Mouse (Mus musculus) liver, postnatal 0 days (tissue): ENCODE results near the gene Lat2. TPM values are rescaled to one million over a fixed set of nuclear protein-coding genes. Genes with fewer than 3 reads are reported as not detected.
A peak's percentile ranks its signal among the peaks of the same experiment; 100 is the strongest.

Source experiments
- ATAC-seq: fragments of 200-750 bp; cut with Nextera tagmentation; 2 replicates; pipeline ENCODE4 v1.8.0; 2017; ENCODE audit warnings: mild to moderate bottlenecking, moderate library complexity
- DNase-seq: peaks from one replicate; pipeline ENCODE4 v3.0.0-alpha.2; 2016
- H3K27ac ChIP-seq: fragments of 300-500 bp; sonication (generic); 2 replicates; pipeline ENCODE4 v1.5.1; 2014; ENCODE audit warnings: antibody characterized with exemption, moderate library complexity, mild to moderate bottlenecking, low read depth
- H3K27me3 ChIP-seq: fragments of 300-500 bp; sonication (generic); 2 replicates; pipeline ENCODE4 v1.6.1; 2014; ENCODE audit warnings: low read length, control low read depth, mixed read lengths; ENCODE audit not compliant: insufficient read depth
- H3K36me3 ChIP-seq: fragments of 300-500 bp; sonication (generic); replicated peaks from 2 replicates; pipeline ENCODE4 v1.6.1; 2014; ENCODE audit warnings: mild to moderate bottlenecking, control low read depth, low read length, moderate library complexity, mixed read lengths; ENCODE audit not compliant: insufficient read depth
- H3K4me1 ChIP-seq: fragments of 300-500 bp; sonication (generic); 2 replicates; pipeline ENCODE4 v1.6.1; 2014; ENCODE audit warnings: antibody characterized with exemption, mild to moderate bottlenecking, control low read depth; ENCODE audit not compliant: insufficient read depth
- H3K4me2 ChIP-seq: fragments of 300-500 bp; sonication (generic); 2 replicates; pipeline ENCODE4 v1.6.1; 2014; ENCODE audit warnings: low read depth, mild to moderate bottlenecking, low read length, moderate library complexity, mixed read lengths
- H3K4me3 ChIP-seq: fragments of 300-500 bp; sonication (generic); 2 replicates; pipeline ENCODE4 v1.5.1; 2014; ENCODE audit warnings: low read depth, low read length
- H3K9ac ChIP-seq: fragments of 300-500 bp; sonication (generic); replicated peaks from 2 replicates; pipeline ENCODE4 v1.6.1; 2014; ENCODE audit warnings: mild to moderate bottlenecking, moderate library complexity
- H3K9me3 ChIP-seq: fragments of 300-500 bp; sonication (generic); 2 replicates; pipeline ENCODE4 v1.6.1; 2016; ENCODE audit warnings: mild to moderate bottlenecking, control low read depth, low read length, mixed read lengths
- CTCF ChIP-seq: sonication (generic); IDR thresholded peaks from 2 replicates; pipeline ENCODE4 v1.5.1; 2016; ENCODE audit warnings: antibody characterized with exemption, low read depth
- EP300 ChIP-seq: IDR thresholded peaks from 2 replicates; pipeline ENCODE4 v1.6.1; 2016; ENCODE audit warnings: antibody characterized with exemption, low read depth, mild to moderate bottlenecking
- WGBS: fragments of 180-500 bp; shearing (Covaris S2); extraction: QIAGEN DNeasy Blood & Tissue Kit; methylation state at CpG from one replicate; pipeline ENCODE4 v1.1.7; 2014; ENCODE audit not compliant: insufficient replicate concordance; 5-methylcytosine and 5-hydroxymethylcytosine counted together
- polyA plus RNA-seq: library from polyadenylated mRNA; unstranded; fragments of >200 nt; fragmentation: Nextera tagmentation; extraction: Ambion mirVana; gene quantifications from 2 replicates; pipeline ENCODE4 v1.2.1, GENCODE M21; 2015

Gene Lat2
- polyA plus RNA-seq, 1 experiment from 2014 or later = 2.4 TPM

- Histone ChIP-seq H3K9me3 (no peaks in the 10 kb centered on the region), H3K27me3 (no peaks in the 10 kb centered on the region), H3K4me3 (no peak overlapping the region), H3K27ac (no peak overlapping the region), H3K9ac (no peak overlapping the region), H3K4me1 (peaks cover 3% of the 10 kb centered on the region; the same call in 1 of the 2 replicates), H3K36me3 (peaks cover 32% of the 10 kb centered on the region), H3K4me2 (no peak overlapping the region)
- no peak for TF ChIP-seq CTCF
- no peak for TF ChIP-seq EP300
- 62% methylated on average over 4 of the region's 4 CpGs for WGBS
- DNase-seq (no peak), ATAC-seq (no peak)
Observed at GRCm38 (mm10) chr5:134615780-134616179, 955 bp upstream of the Lat2 start.

DNA sequence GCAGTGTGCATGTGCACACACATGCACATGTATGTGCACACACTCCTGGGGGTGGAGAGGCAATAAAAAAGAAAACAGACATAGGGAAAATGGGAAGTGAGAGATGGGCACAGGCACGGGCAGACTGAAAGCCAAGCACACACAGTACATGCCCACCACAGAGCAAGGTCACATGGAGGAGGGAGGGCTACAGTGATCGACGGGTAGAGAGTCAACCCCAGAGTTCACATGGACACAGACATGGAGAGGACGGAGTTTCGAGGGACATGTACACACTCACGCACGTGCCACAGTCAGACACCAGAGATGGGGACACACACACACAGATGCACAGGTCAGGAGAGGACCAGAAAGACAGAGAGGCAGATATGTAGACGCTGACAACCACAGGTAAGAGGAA is 555 bp upstream of the Lat2 start:
- no peak overlapping the region for H3K4me3 ChIP-seq
- no peak overlapping the region for H3K9ac ChIP-seq
- peaks cover 3% of the 10 kb centered on the region; the same call in 1 of the 2 replicates for H3K4me1 ChIP-seq
- no peak overlapping the region for H3K4me2 ChIP-seq
- DNase-seq (no peak), ATAC-seq (no peak)
- H3K9me3 ChIP-seq = no peaks in the 10 kb centered on the region
- no peak overlapping the region for H3K27ac ChIP-seq
- TF ChIP-seq CTCF (no peak), EP300 (no peak)
- 64% methylated on average over 8 of the region's 8 CpGs for WGBS
- H3K27me3 ChIP-seq = no peaks in the 10 kb centered on the region
- peaks cover 28% of the 10 kb centered on the region for H3K36me3 ChIP-seq

- Histone ChIP-seq H3K4me2 (no peak overlapping the region), H3K27me3 (no peaks in the 10 kb centered on the region), H3K4me1 (peaks cover 3% of the 10 kb centered on the region; the same call in 1 of the 2 replicates), H3K9ac (no peak overlapping the region), H3K4me3 (no peak overlapping the region), H3K27ac (no peak overlapping the region; the same call in 1 of the 2 replicates), H3K9me3 (no peaks in the 10 kb centered on the region), H3K36me3 (peaks cover 17% of the 10 kb centered on the region)
- no peak for TF ChIP-seq CTCF
- no peak for TF ChIP-seq EP300
- DNase-seq = no peak
- 80% methylated on average over 8 of the region's 8 CpGs for WGBS
- no peak for ATAC-seq
Observed at GRCm38 (mm10) chr5:134614296-134614695, 529 bp downstream of the Lat2 start.

DNA sequence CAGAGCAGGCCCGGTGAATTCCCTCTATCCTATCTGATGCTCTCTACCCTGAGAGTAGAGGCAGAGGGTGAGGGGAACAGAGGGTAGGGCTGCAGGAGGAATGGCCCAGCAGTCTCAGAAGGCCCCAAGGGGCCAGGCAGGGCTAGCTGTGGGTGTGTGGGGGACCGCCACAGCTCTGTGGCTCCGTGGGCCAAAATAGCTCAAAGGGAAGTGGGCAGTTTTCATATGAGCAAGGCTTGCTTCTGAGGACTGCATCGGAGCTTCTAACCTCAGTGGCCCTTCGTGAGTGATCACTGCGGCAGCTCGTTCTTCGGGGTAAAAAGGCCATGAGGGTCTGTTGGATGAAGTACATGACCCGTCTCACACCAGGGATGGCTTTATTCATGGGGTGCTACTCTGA is 1.1 kb downstream of the Lat2 start:
- no peaks in the 10 kb centered on the region for H3K27me3 ChIP-seq
- ATAC-seq (0 out of 2 replicates have a peak, but pooled peaks have one; percentile 20), DNase-seq (no peak)
- TF ChIP-seq CTCF (no peak), EP300 (no peak)
- peaks cover 3% of the 10 kb centered on the region; the same call in 1 of the 2 replicates for H3K4me1 ChIP-seq
- peaks cover 12% of the 10 kb centered on the region for H3K36me3 ChIP-seq
- H3K4me2 ChIP-seq = no peak overlapping the region
- no peak overlapping the region for H3K9ac ChIP-seq
- WGBS = 62% methylated on average over 9 of the region's 9 CpGs
- no peaks in the 10 kb centered on the region for H3K9me3 ChIP-seq
- H3K27ac ChIP-seq = no peak overlapping the region; the same call in 1 of the 2 replicates
- no peak overlapping the region for H3K4me3 ChIP-seq

DNA sequence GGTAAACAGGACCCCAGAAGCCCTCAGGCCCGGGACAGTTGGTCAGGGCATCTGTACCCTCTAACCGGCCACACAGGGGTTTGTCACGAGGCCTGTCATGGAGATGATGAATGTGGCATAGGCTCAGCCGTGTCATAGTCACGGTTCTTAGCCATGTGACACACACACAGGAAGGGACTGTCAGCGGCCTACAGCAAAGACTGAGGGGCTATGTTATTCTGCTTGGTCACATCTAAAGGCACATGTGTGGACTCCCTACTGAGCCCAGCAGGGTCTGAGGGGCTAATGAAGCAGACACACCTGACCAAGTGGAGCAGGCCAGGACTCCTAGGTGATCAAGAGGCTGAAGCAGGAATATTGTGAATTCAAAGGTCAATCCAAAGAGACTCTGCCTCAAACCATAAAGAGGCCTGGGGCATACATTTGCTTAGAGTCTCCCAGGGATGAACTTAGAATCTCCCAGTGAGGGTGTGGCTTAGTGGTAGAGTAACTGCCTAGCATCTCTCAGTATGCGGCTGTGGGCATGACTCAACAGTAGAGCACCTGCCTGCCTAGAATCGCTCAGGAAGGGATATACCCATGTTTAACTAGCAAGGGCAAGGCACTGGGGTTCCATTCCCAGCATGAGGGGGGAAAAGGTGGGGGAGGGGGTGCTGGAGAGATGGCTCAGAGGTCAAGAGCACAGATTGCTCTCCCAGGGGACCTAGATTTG is 2.9 kb downstream of the Lat2 start:
- TF ChIP-seq EP300 (no peak), CTCF (no peak)
- DNase-seq = no peak
- 32% methylated on average over 8 of the region's 8 CpGs for WGBS
- Histone ChIP-seq H3K4me2 (no peak overlapping the region), H3K9me3 (no peaks in the 10 kb centered on the region), H3K27ac (no peak overlapping the region), H3K4me3 (no peak overlapping the region), H3K9ac (no peak overlapping the region), H3K4me1 (peaks cover 6% of the 10 kb centered on the region; the same call in 1 of the 2 replicates), H3K27me3 (no peaks in the 10 kb centered on the region), H3K36me3 (no peaks in the 10 kb centered on the region)
- ATAC-seq = no peak

GRCm38 (mm10) chr5:134609916-134610643 is 4.7 kb downstream of the Lat2 start:
- ATAC-seq (no peak), DNase-seq (no peak)
- Histone ChIP-seq H3K9ac (no peak overlapping the region), H3K36me3 (no peaks in the 10 kb centered on the region), H3K4me2 (no peak overlapping the region), H3K9me3 (no peaks in the 10 kb centered on the region), H3K27ac (no peak overlapping the region), H3K27me3 (no peaks in the 10 kb centered on the region), H3K4me1 (peaks cover 6% of the 10 kb centered on the region; the same call in 1 of the 2 replicates), H3K4me3 (no peak overlapping the region)
- no peak for TF ChIP-seq EP300
- TF ChIP-seq CTCF = no peak
- WGBS = 75% methylated on average over 12 of the region's 12 CpGs
